Mouse (Mus musculus): Measurements from ENCODE around the gene Ptprn2. TPM values are rescaled to one million over a fixed set of nuclear protein-coding genes. Genes with fewer than 3 reads are reported as not detected.

Ptprn2 gene
- total RNA-seq, 4 experiments from 2014 or later = 0.10 TPM; not detected in 3

- DNase-seq (ENCODE audit: low spot score in 2 of 2) = no peak
These were observed 770.3 kb downstream of the Ptprn2 start for GRCm38 (mm10) chr12:117255776-117256342.

- DNase-seq (ENCODE audit: low spot score in 2 of 2) = no peak
These were observed 771.3 kb downstream of the Ptprn2 start for GRCm38 (mm10) chr12:117256849-117257204.

GRCm38 (mm10) chr12:117257205-117257920 is 771.8 kb downstream of the Ptprn2 start:
- no peak for DNase-seq (ENCODE audit: low spot score in 2 of 2)

- DNase-seq (ENCODE audit: low spot score in 2 of 2) = no peak
These were observed 772.5 kb downstream of the Ptprn2 start for GRCm38 (mm10) chr12:117257921-117258497.

- no peak for DNase-seq (ENCODE audit: low spot score in 2 of 2)
These were observed 775.1 kb downstream of the Ptprn2 start for GRCm38 (mm10) chr12:117260391-117261164.

GRCm38 (mm10) chr12:117261165-117261440 is 775.6 kb downstream of the Ptprn2 start:
- DNase-seq (ENCODE audit: low spot score in 2 of 2) = no peak

- DNase-seq (ENCODE audit: low spot score in 2 of 2) = no peak
These were observed 776.5 kb downstream of the Ptprn2 start for GRCm38 (mm10) chr12:117262003-117262402.

- no peak for DNase-seq (ENCODE audit: low spot score in 2 of 2)
These were observed 777.6 kb downstream of the Ptprn2 start for GRCm38 (mm10) chr12:117263081-117263480.

GRCm38 (mm10) chr12:117265211-117265610 is 779.7 kb downstream of the Ptprn2 start:
- no peak for DNase-seq (ENCODE audit: low spot score in 2 of 2)

GRCm38 (mm10) chr12:117268543-117269172 is 783.1 kb downstream of the Ptprn2 start:
- no peak for DNase-seq (ENCODE audit: low spot score in 2 of 2)

- DNase-seq (ENCODE audit: low spot score in 2 of 2) = no peak
These were observed 783.8 kb downstream of the Ptprn2 start for GRCm38 (mm10) chr12:117269310-117269709.

- DNase-seq (ENCODE audit: low spot score in 2 of 2) = no peak
These were observed 784.7 kb downstream of the Ptprn2 start for GRCm38 (mm10) chr12:117270199-117270598.

GRCm38 (mm10) chr12:117273166-117273565 is 787.6 kb downstream of the Ptprn2 start:
- DNase-seq (ENCODE audit: low spot score in 2 of 2) = no peak

GRCm38 (mm10) chr12:117274576-117274975 is 789.1 kb downstream of the Ptprn2 start:
- DNase-seq (ENCODE audit: low spot score in 2 of 2) = no peak

- DNase-seq (ENCODE audit: low spot score in 2 of 2) = no peak
These were observed 795.3 kb downstream of the Ptprn2 start for GRCm38 (mm10) chr12:117280790-117281189.

- DNase-seq (ENCODE audit: low spot score in 2 of 2) = no peak
These were observed 797.1 kb downstream of the Ptprn2 start for GRCm38 (mm10) chr12:117282659-117283058.

- no peak for DNase-seq (ENCODE audit: low spot score in 2 of 2)
These were observed 801.9 kb downstream of the Ptprn2 start for GRCm38 (mm10) chr12:117287456-117287855.

GRCm38 (mm10) chr12:117291943-117292342 is 806.4 kb downstream of the Ptprn2 start:
- DNase-seq (ENCODE audit: low spot score in 2 of 2) = no peak

GRCm38 (mm10) chr12:117296792-117297191 is 811.3 kb downstream of the Ptprn2 start:
- DNase-seq (ENCODE audit: low spot score in 2 of 2) = no peak

- no peak for DNase-seq (ENCODE audit: low spot score in 2 of 2)
These were observed 813.6 kb downstream of the Ptprn2 start for GRCm38 (mm10) chr12:117299084-117299483.

- DNase-seq (ENCODE audit: low spot score in 2 of 2) = no peak
These were observed 819.5 kb downstream of the Ptprn2 start for GRCm38 (mm10) chr12:117304751-117305624.

Measured in gastrocnemius, adult 8-10 months (tissue).